Mouse (Mus musculus): ENCODE measurements at regions not wholly inside any gene's neighbourhood (a gene's known extent, or its start where the extent isn't known, plus 50 kb on each side); places are given as distances from the start of the nearest gene placed in this dataset.

- no peak for TF ChIP-seq GATA1 (IDR thresholded peaks at IDR 0.05; ENCODE audit: low read length)
- TF ChIP-seq TAL1 (IDR thresholded peaks at IDR 0.05; ENCODE audit: low read length) = no peak
- no peak overlapping the region for H3K4me3 ChIP-seq (replicated peaks)
- H3K4me1 ChIP-seq (ENCODE audit: control insufficient read depth) = no peaks in the 10 kb centered on the region
- H3K9me3 ChIP-seq (ENCODE audit: control insufficient read depth, low read length) = no peaks in the 10 kb centered on the region
- no peaks in the 10 kb centered on the region for H3K36me3 ChIP-seq (ENCODE audit: control insufficient read depth)
- no peaks in the 10 kb centered on the region for H3K27me3 ChIP-seq (ENCODE audit: control insufficient read depth)
These were observed 319.0 kb upstream of the Kif2a start for GRCm38 (mm10) chr13:107340802-107341364.

GRCm38 (mm10) chr13:107338111-107338510 lies 316.2 kb upstream of the Kif2a start:
- no peaks in the 10 kb centered on the region for H3K4me1 ChIP-seq (ENCODE audit: control insufficient read depth)
- H3K9me3 ChIP-seq (ENCODE audit: control insufficient read depth, low read length) = no peaks in the 10 kb centered on the region
- TF ChIP-seq GATA1 (IDR thresholded peaks at IDR 0.05; ENCODE audit: low read length) = no peak
- TF ChIP-seq TAL1 (IDR thresholded peaks at IDR 0.05; ENCODE audit: low read length) = no peak
- no peaks in the 10 kb centered on the region for H3K27me3 ChIP-seq (ENCODE audit: control insufficient read depth)
- no peaks in the 10 kb centered on the region for H3K36me3 ChIP-seq (ENCODE audit: control insufficient read depth)
- H3K4me3 ChIP-seq (replicated peaks) = no peak overlapping the region

GRCm38 (mm10) chr13:107337111-107337510 lies 315.2 kb upstream of the Kif2a start:
- no peak for TF ChIP-seq TAL1 (IDR thresholded peaks at IDR 0.05; ENCODE audit: low read length)
- TF ChIP-seq GATA1 (IDR thresholded peaks at IDR 0.05; ENCODE audit: low read length) = no peak

GRCm38 (mm10) chr13:107329348-107329747 lies 307.4 kb upstream of the Kif2a start:
- H3K4me1 ChIP-seq (ENCODE audit: control insufficient read depth) = no peaks in the 10 kb centered on the region

More at GRCm38 (mm10) chr13:107337111-107337510, 315.2 kb upstream of the Kif2a start:
- H3K27me3 ChIP-seq (ENCODE audit: control insufficient read depth) = no peaks in the 10 kb centered on the region
- H3K9me3 ChIP-seq (ENCODE audit: control insufficient read depth, low read length) = no peaks in the 10 kb centered on the region
- no peaks in the 10 kb centered on the region for H3K4me1 ChIP-seq (ENCODE audit: control insufficient read depth)
- no peaks in the 10 kb centered on the region for H3K36me3 ChIP-seq (ENCODE audit: control insufficient read depth)
- H3K4me3 ChIP-seq (replicated peaks) = no peak overlapping the region

GRCm38 (mm10) chr13:107325707-107326495 lies 304.0 kb upstream of the Kif2a start:
- Histone ChIP-seq H3K27me3 (ENCODE audit: control insufficient read depth) (no peaks in the 10 kb centered on the region), H3K36me3 (ENCODE audit: control insufficient read depth) (no peaks in the 10 kb centered on the region), H3K9me3 (ENCODE audit: control insufficient read depth, low read length) (no peaks in the 10 kb centered on the region), H3K4me1 (ENCODE audit: control insufficient read depth) (no peaks in the 10 kb centered on the region), H3K4me3 (replicated peaks) (no peak overlapping the region)
- no peak for TF ChIP-seq TAL1 (IDR thresholded peaks at IDR 0.05; ENCODE audit: low read length)
- no peak for TF ChIP-seq GATA1 (IDR thresholded peaks at IDR 0.05; ENCODE audit: low read length)

More at GRCm38 (mm10) chr13:107329348-107329747, 307.4 kb upstream of the Kif2a start:
- Histone ChIP-seq H3K27me3 (ENCODE audit: control insufficient read depth) (no peaks in the 10 kb centered on the region), H3K9me3 (ENCODE audit: control insufficient read depth, low read length) (no peaks in the 10 kb centered on the region), H3K4me3 (replicated peaks) (no peak overlapping the region), H3K36me3 (ENCODE audit: control insufficient read depth) (no peaks in the 10 kb centered on the region)
- TF ChIP-seq GATA1 (IDR thresholded peaks at IDR 0.05; ENCODE audit: low read length) (no peak), TAL1 (IDR thresholded peaks at IDR 0.05; ENCODE audit: low read length) (no peak)

- TF ChIP-seq GATA1 (IDR thresholded peaks at IDR 0.05; ENCODE audit: low read length) (no peak), TAL1 (IDR thresholded peaks at IDR 0.05; ENCODE audit: low read length) (no peak)
- H3K4me1 ChIP-seq (ENCODE audit: control insufficient read depth) = no peaks in the 10 kb centered on the region
- H3K27me3 ChIP-seq (ENCODE audit: control insufficient read depth) = no peaks in the 10 kb centered on the region
- H3K9me3 ChIP-seq (ENCODE audit: control insufficient read depth, low read length) = no peaks in the 10 kb centered on the region
- no peaks in the 10 kb centered on the region for H3K36me3 ChIP-seq (ENCODE audit: control insufficient read depth)
- H3K4me3 ChIP-seq (replicated peaks) = no peak overlapping the region
These were observed 292.8 kb upstream of the Kif2a start for GRCm38 (mm10) chr13:107314746-107315145.

- Histone ChIP-seq H3K27me3 (ENCODE audit: control insufficient read depth) (no peaks in the 10 kb centered on the region), H3K36me3 (ENCODE audit: control insufficient read depth) (no peaks in the 10 kb centered on the region), H3K4me3 (replicated peaks) (no peak overlapping the region), H3K4me1 (ENCODE audit: control insufficient read depth) (no peaks in the 10 kb centered on the region), H3K9me3 (ENCODE audit: control insufficient read depth, low read length) (no peaks in the 10 kb centered on the region)
- no peak for TF ChIP-seq GATA1 (IDR thresholded peaks at IDR 0.05; ENCODE audit: low read length)
- no peak for TF ChIP-seq TAL1 (IDR thresholded peaks at IDR 0.05; ENCODE audit: low read length)
These were observed 287.2 kb upstream of the Kif2a start for GRCm38 (mm10) chr13:107308958-107309639.

GRCm38 (mm10) chr13:107308404-107308803 lies 286.5 kb upstream of the Kif2a start:
- Histone ChIP-seq H3K4me3 (replicated peaks) (no peak overlapping the region), H3K27me3 (ENCODE audit: control insufficient read depth) (no peaks in the 10 kb centered on the region), H3K4me1 (ENCODE audit: control insufficient read depth) (no peaks in the 10 kb centered on the region), H3K36me3 (ENCODE audit: control insufficient read depth) (no peaks in the 10 kb centered on the region), H3K9me3 (ENCODE audit: control insufficient read depth, low read length) (no peaks in the 10 kb centered on the region)
- TF ChIP-seq GATA1 (IDR thresholded peaks at IDR 0.05; ENCODE audit: low read length) (no peak), TAL1 (IDR thresholded peaks at IDR 0.05; ENCODE audit: low read length) (no peak)

GRCm38 (mm10) chr13:107306958-107307357 lies 285.0 kb upstream of the Kif2a start:
- H3K9me3 ChIP-seq (ENCODE audit: control insufficient read depth, low read length) = no peaks in the 10 kb centered on the region
- no peaks in the 10 kb centered on the region for H3K36me3 ChIP-seq (ENCODE audit: control insufficient read depth)
- no peaks in the 10 kb centered on the region for H3K27me3 ChIP-seq (ENCODE audit: control insufficient read depth)
- no peak for TF ChIP-seq GATA1 (IDR thresholded peaks at IDR 0.05; ENCODE audit: low read length)
- no peak for TF ChIP-seq TAL1 (IDR thresholded peaks at IDR 0.05; ENCODE audit: low read length)
- H3K4me1 ChIP-seq (ENCODE audit: control insufficient read depth) = no peaks in the 10 kb centered on the region
- H3K4me3 ChIP-seq (replicated peaks) = no peak overlapping the region
